Mouse (Mus musculus): ENCODE data around the gene Pcbp3.
A peak's percentile ranks its signal among the peaks of the same experiment; 100 is the strongest.

Gene Pcbp3

GRCm38 (mm10) chr10:76924441-76924840, 37.2 kb downstream of the Pcbp3 start:
- no peak for DNase-seq

GRCm38 (mm10) chr10:76918086-76918485, 43.6 kb downstream of the Pcbp3 start:
- DNase-seq: no peak

- DNase-seq: no peak
These were observed 55.3 kb downstream of the Pcbp3 start for GRCm38 (mm10) chr10:76906434-76906833.

- no peak for DNase-seq
These were observed 55.7 kb downstream of the Pcbp3 start for GRCm38 (mm10) chr10:76905935-76906341.

GRCm38 (mm10) chr10:76903694-76904093, 58.0 kb downstream of the Pcbp3 start:
- no peak for DNase-seq

- DNase-seq: no peak
These were observed 58.6 kb downstream of the Pcbp3 start for GRCm38 (mm10) chr10:76903099-76903498.

GRCm38 (mm10) chr10:76902588-76902987, 59.1 kb downstream of the Pcbp3 start:
- DNase-seq: no peak

GRCm38 (mm10) chr10:76898428-76898827, 63.3 kb downstream of the Pcbp3 start:
- no peak for DNase-seq

- no peak for DNase-seq
These were observed 70.2 kb downstream of the Pcbp3 start for GRCm38 (mm10) chr10:76891456-76891855.

- no peak for DNase-seq
These were observed 78.0 kb downstream of the Pcbp3 start for GRCm38 (mm10) chr10:76883442-76884244.

GRCm38 (mm10) chr10:76882644-76883441, 78.8 kb downstream of the Pcbp3 start:
- no peak for DNase-seq

- no peak for DNase-seq
These were observed 79.8 kb downstream of the Pcbp3 start for GRCm38 (mm10) chr10:76881900-76882299.

GRCm38 (mm10) chr10:76875310-76875709, 86.4 kb downstream of the Pcbp3 start:
- DNase-seq: no peak

- no peak for DNase-seq
These were observed 86.8 kb downstream of the Pcbp3 start for GRCm38 (mm10) chr10:76874879-76875278.

- no peak for DNase-seq
These were observed 87.3 kb downstream of the Pcbp3 start for GRCm38 (mm10) chr10:76874398-76874797.

GRCm38 (mm10) chr10:76873948-76874347, 87.7 kb downstream of the Pcbp3 start:
- DNase-seq: peak; percentile 52

- no peak for DNase-seq
These were observed 89.0 kb downstream of the Pcbp3 start for GRCm38 (mm10) chr10:76872736-76873135.

- DNase-seq: no peak
These were observed 95.8 kb downstream of the Pcbp3 start for GRCm38 (mm10) chr10:76865936-76866335.

- no peak for DNase-seq
These were observed 100.7 kb downstream of the Pcbp3 start for GRCm38 (mm10) chr10:76860998-76861397.

- DNase-seq: no peak
These were observed 102.1 kb downstream of the Pcbp3 start for GRCm38 (mm10) chr10:76859355-76860127.

- no peak for DNase-seq
These were observed 103.8 kb downstream of the Pcbp3 start for GRCm38 (mm10) chr10:76857879-76858278.

GRCm38 (mm10) chr10:76846480-76846879, 115.2 kb downstream of the Pcbp3 start:
- DNase-seq: no peak

GRCm38 (mm10) chr10:76844901-76845300, 116.8 kb downstream of the Pcbp3 start:
- DNase-seq: no peak

All from right cerebral cortex, postnatal 25 days (tissue).